Mouse (Mus musculus): ENCODE data around the gene Zfp94. TPM values are rescaled to one million over a fixed set of nuclear protein-coding genes. Genes with fewer than 3 reads are reported as not detected.

Gene Zfp94
- polyA plus RNA-seq, 1 experiment from 2014 or later: 5.7 TPM

DNA sequence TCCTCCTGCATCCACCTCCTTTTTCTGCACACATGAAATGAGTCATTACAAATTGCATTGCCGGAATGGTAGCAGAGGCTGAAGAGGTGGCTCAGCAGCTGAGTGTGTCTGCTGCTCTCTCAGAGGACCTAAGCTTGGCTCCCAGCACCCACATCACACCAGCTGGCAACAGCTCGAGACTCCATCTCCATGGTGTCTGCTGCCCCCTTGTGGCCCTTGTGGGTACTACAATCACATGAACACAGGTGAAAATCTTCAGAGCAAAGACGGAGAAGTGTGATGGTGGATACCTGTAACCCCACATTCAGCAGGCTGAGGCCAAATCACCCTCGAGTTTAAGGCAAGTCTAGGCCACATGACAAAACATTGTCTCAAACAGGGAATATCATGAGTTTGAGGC is 41.4 kb upstream of the Zfp94 start:
- H3K4me3 ChIP-seq (ENCODE audit: low read depth, low read length): no peak overlapping the region
- no peak overlapping the region for H3K4me2 ChIP-seq (replicated peaks; ENCODE audit: low read depth, low read length)
- no peaks in the 10 kb centered on the region for H3K4me1 ChIP-seq (ENCODE audit: insufficient read depth, low read depth, low read length)
- 45% methylated on average over 4 of the region's 4 CpGs for WGBS
- H3K27ac ChIP-seq (ENCODE audit: low read length): no peak overlapping the region
- TF ChIP-seq CTCF (IDR thresholded peaks at IDR 0.05) (peak; percentile 52), EP300 (IDR thresholded peaks at IDR 0.05) (no peak)
- DNase-seq (ENCODE audit: low spot score): no peak
- no peaks in the 10 kb centered on the region for H3K27me3 ChIP-seq (replicated peaks; ENCODE audit: insufficient read depth, low read length)
- no peaks in the 10 kb centered on the region for H3K36me3 ChIP-seq (ENCODE audit: insufficient read depth, low read length)
- no peak for ATAC-seq
- no peaks in the 10 kb centered on the region for H3K9me3 ChIP-seq (ENCODE audit: low read length)
- no peak overlapping the region for H3K9ac ChIP-seq (replicated peaks; ENCODE audit: low read depth)

- ATAC-seq (no peak), DNase-seq (ENCODE audit: low spot score) (no peak)
- Histone ChIP-seq H3K9me3 (ENCODE audit: low read length) (no peaks in the 10 kb centered on the region), H3K9ac (replicated peaks; ENCODE audit: low read depth) (no peak overlapping the region), H3K27me3 (replicated peaks; ENCODE audit: insufficient read depth, low read length) (no peaks in the 10 kb centered on the region), H3K4me1 (ENCODE audit: insufficient read depth, low read depth, low read length) (no peaks in the 10 kb centered on the region), H3K4me2 (replicated peaks; ENCODE audit: low read depth, low read length) (no peak overlapping the region), H3K4me3 (ENCODE audit: low read depth, low read length) (no peak overlapping the region), H3K36me3 (ENCODE audit: insufficient read depth, low read length) (no peaks in the 10 kb centered on the region), H3K27ac (ENCODE audit: low read length) (no peak overlapping the region)
- TF ChIP-seq CTCF (IDR thresholded peaks at IDR 0.05) (no peak), EP300 (IDR thresholded peaks at IDR 0.05) (no peak)
- WGBS: 77% methylated on average over 10 of the region's 10 CpGs
These were observed 39.6 kb upstream of the Zfp94 start for GRCm38 (mm10) chr7:24356081-24356480.

GRCm38 (mm10) chr7:24355646-24356045 is 39.2 kb upstream of the Zfp94 start:
- Histone ChIP-seq H3K4me1 (ENCODE audit: insufficient read depth, low read depth, low read length) (no peaks in the 10 kb centered on the region), H3K9me3 (ENCODE audit: low read length) (no peaks in the 10 kb centered on the region), H3K27ac (ENCODE audit: low read length) (no peak overlapping the region), H3K9ac (replicated peaks; ENCODE audit: low read depth) (no peak overlapping the region), H3K36me3 (ENCODE audit: insufficient read depth, low read length) (no peaks in the 10 kb centered on the region), H3K27me3 (replicated peaks; ENCODE audit: insufficient read depth, low read length) (no peaks in the 10 kb centered on the region), H3K4me3 (ENCODE audit: low read depth, low read length) (no peak overlapping the region), H3K4me2 (replicated peaks; ENCODE audit: low read depth, low read length) (no peak overlapping the region)
- no peak for ATAC-seq
- no peak for DNase-seq (ENCODE audit: low spot score)
- WGBS: 67% methylated on average over 6 of the region's 6 CpGs
- TF ChIP-seq EP300 (IDR thresholded peaks at IDR 0.05) (no peak), CTCF (IDR thresholded peaks at IDR 0.05) (no peak)

- WGBS: 43% methylated on average over 6 of the region's 6 CpGs
- no peak within 1 kb of the TSS for H3K9ac ChIP-seq (replicated peaks; ENCODE audit: low read depth)
- DNase-seq (ENCODE audit: low spot score): no peak
- H3K4me2 ChIP-seq (replicated peaks; ENCODE audit: low read depth, low read length): no peak within 1 kb of the TSS
- no peak for ATAC-seq
- H3K36me3 ChIP-seq (ENCODE audit: insufficient read depth, low read length): no peaks in the 10 kb centered on the region
- H3K27ac ChIP-seq (ENCODE audit: low read length): no peak within 1 kb of the TSS
- H3K4me1 ChIP-seq (ENCODE audit: insufficient read depth, low read depth, low read length): no peaks in the 10 kb centered on the region
- no peaks in the 10 kb centered on the region for H3K27me3 ChIP-seq (replicated peaks; ENCODE audit: insufficient read depth, low read length)
- TF ChIP-seq EP300 (IDR thresholded peaks at IDR 0.05) (no peak), CTCF (IDR thresholded peaks at IDR 0.05) (no peak)
- H3K4me3 ChIP-seq (ENCODE audit: low read depth, low read length): no peak within 1 kb of the TSS
- no peaks in the 10 kb centered on the region for H3K9me3 ChIP-seq (ENCODE audit: low read length)
These were observed 32.4 kb upstream of the Zfp94 start, which contains the start of gene Lypd5 for GRCm38 (mm10) chr7:24348896-24349295. Lypd5 (plus strand) TSS chr7:24349196.

DNA sequence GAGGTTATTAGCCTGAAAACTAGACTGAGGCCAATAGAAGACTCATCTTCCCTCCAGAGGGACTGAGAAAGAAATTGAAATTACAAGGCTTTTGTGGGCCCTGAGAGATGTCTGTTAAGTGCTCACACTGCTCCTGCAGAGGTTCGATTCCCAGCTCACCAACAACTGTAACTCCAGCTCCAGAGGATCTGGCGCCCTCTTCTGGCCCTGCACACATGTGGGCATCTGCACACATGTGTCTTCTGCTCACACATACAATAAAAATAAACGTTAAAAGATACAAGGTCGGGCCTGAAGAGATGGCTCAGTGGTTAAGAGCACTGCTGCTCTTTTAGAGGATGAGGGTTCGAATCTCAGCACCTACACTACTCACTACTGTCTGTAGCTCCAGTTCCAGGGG is 30.0 kb upstream of the Zfp94 start:
- Histone ChIP-seq H3K4me1 (ENCODE audit: insufficient read depth, low read depth, low read length) (no peaks in the 10 kb centered on the region), H3K27me3 (replicated peaks; ENCODE audit: insufficient read depth, low read length) (no peaks in the 10 kb centered on the region), H3K9ac (replicated peaks; ENCODE audit: low read depth) (no peak overlapping the region), H3K9me3 (ENCODE audit: low read length) (no peaks in the 10 kb centered on the region), H3K4me2 (replicated peaks; ENCODE audit: low read depth, low read length) (no peak overlapping the region), H3K4me3 (ENCODE audit: low read depth, low read length) (no peak overlapping the region), H3K36me3 (ENCODE audit: insufficient read depth, low read length) (no peaks in the 10 kb centered on the region), H3K27ac (ENCODE audit: low read length) (no peak overlapping the region)
- 62% methylated on average over 5 of the region's 5 CpGs for WGBS
- ATAC-seq (no peak), DNase-seq (ENCODE audit: low spot score) (no peak)
- TF ChIP-seq EP300 (IDR thresholded peaks at IDR 0.05) (no peak), CTCF (IDR thresholded peaks at IDR 0.05) (no peak)

- no peak for TF ChIP-seq EP300 (IDR thresholded peaks at IDR 0.05)
- no peak for TF ChIP-seq CTCF (IDR thresholded peaks at IDR 0.05)
- Histone ChIP-seq H3K36me3 (ENCODE audit: insufficient read depth, low read length) (no peaks in the 10 kb centered on the region), H3K27ac (ENCODE audit: low read length) (no peak overlapping the region), H3K9me3 (ENCODE audit: low read length) (no peaks in the 10 kb centered on the region), H3K4me3 (ENCODE audit: low read depth, low read length) (no peak overlapping the region), H3K4me2 (replicated peaks; ENCODE audit: low read depth, low read length) (no peak overlapping the region), H3K9ac (replicated peaks; ENCODE audit: low read depth) (no peak overlapping the region), H3K27me3 (replicated peaks; ENCODE audit: insufficient read depth, low read length) (no peaks in the 10 kb centered on the region), H3K4me1 (ENCODE audit: insufficient read depth, low read depth, low read length) (no peaks in the 10 kb centered on the region)
- no peak for ATAC-seq
- no peak for DNase-seq (ENCODE audit: low spot score)
- 70% methylated on average over 7 of the region's 7 CpGs for WGBS
These were observed 27.3 kb upstream of the Zfp94 start for GRCm38 (mm10) chr7:24343701-24344272.

GRCm38 (mm10) chr7:24338241-24338640 is 21.8 kb upstream of the Zfp94 start:
- no peak for ATAC-seq
- Histone ChIP-seq H3K9me3 (ENCODE audit: low read length) (no peaks in the 10 kb centered on the region), H3K36me3 (ENCODE audit: insufficient read depth, low read length) (no peaks in the 10 kb centered on the region), H3K4me1 (ENCODE audit: insufficient read depth, low read depth, low read length) (no peaks in the 10 kb centered on the region), H3K27me3 (replicated peaks; ENCODE audit: insufficient read depth, low read length) (no peaks in the 10 kb centered on the region; the same call in 1 of the 2 replicates), H3K27ac (ENCODE audit: low read length) (no peak overlapping the region), H3K9ac (replicated peaks; ENCODE audit: low read depth) (no peak overlapping the region), H3K4me2 (replicated peaks; ENCODE audit: low read depth, low read length) (no peak overlapping the region), H3K4me3 (ENCODE audit: low read depth, low read length) (no peak overlapping the region)
- 47% methylated on average over 2 of the region's 2 CpGs for WGBS
- no peak for TF ChIP-seq EP300 (IDR thresholded peaks at IDR 0.05)
- peak; percentile 25 for TF ChIP-seq CTCF (IDR thresholded peaks at IDR 0.05)
- no peak for DNase-seq (ENCODE audit: low spot score)

Data from lung, postnatal 0 days (tissue).